Mouse (Mus musculus) cerebellum, adult 2 months (tissue): ENCODE measurements around the gene Sez6l. TPM values are rescaled to one million over a fixed set of nuclear protein-coding genes. Genes with fewer than 3 reads are reported as not detected.

Experiments used
- DNase-seq, 2 experiments: peaks; one replicate each; pipeline ENCODE4 v3.0.0; 2021
- H3K27ac ChIP-seq: fragments of 200-500 bp; 2 replicates; pipeline ENCODE4 v1.5.1; 2012; ENCODE audit warnings: low read length, control low read depth, inconsistent platforms; ENCODE audit not compliant: insufficient read depth
- H3K27me3 ChIP-seq: fragments of 200-500 bp; 2 replicates; pipeline ENCODE4 v1.6.1; 2012; ENCODE audit warnings: inconsistent platforms, mild to moderate bottlenecking, low read length, moderate library complexity; ENCODE audit not compliant: control insufficient read depth, insufficient read depth
- H3K4me1 ChIP-seq: fragments of 200-500 bp; 2 replicates; pipeline ENCODE4 v1.6.1; 2011; ENCODE audit warnings: low read length; ENCODE audit not compliant: control insufficient read depth, insufficient read depth
- H3K4me3 ChIP-seq: fragments of 200-500 bp; replicated peaks from 2 replicates; pipeline ENCODE3; 2011; ENCODE audit warnings: mild to moderate bottlenecking, low read depth, low read length, control low read depth; ENCODE audit not compliant: insufficient read depth
- CTCF ChIP-seq: fragments of 200-500 bp; IDR thresholded peaks from 2 replicates; pipeline ENCODE4 v1.5.1; 2011; ENCODE audit warnings: low read depth, mild to moderate bottlenecking, control low read depth, low read length, moderate library complexity, borderline replicate concordance; ENCODE audit not compliant: insufficient read depth
- POLR2A ChIP-seq: fragments of 200-500 bp; IDR thresholded peaks from 2 replicates; pipeline ENCODE4 v1.6.1; 2011; ENCODE audit warnings: low read length, control low read depth, borderline replicate concordance; ENCODE audit not compliant: insufficient read depth
- WGBS: fragments of 180-500 bp; shearing (Covaris S2); methylation state at CpG from one replicate; pipeline ENCODE4 v1.1.7; 2018; 5-methylcytosine and 5-hydroxymethylcytosine counted together
- polyA plus RNA-seq: library from polyadenylated mRNA; depleted of rRNA; stranded (reverse); fragments of >200 nt; gene quantifications from 2 replicates; pipeline ENCODE4 v1.2.3, GENCODE M21; 2012

The Sez6l gene
- polyA plus RNA-seq, 1 experiment = 81.5 TPM

GRCm38 (mm10) chr5:112468986-112469581, 107.9 kb downstream of the Sez6l start:
- no peak overlapping the region for H3K4me3 ChIP-seq
- no peak for DNase-seq
- 89% methylated on average over 4 of the region's 4 CpGs for WGBS
- H3K27me3 ChIP-seq = no peaks in the 10 kb centered on the region
- peaks cover 6% of the 10 kb centered on the region; the same call in 1 of the 2 replicates for H3K4me1 ChIP-seq
- TF ChIP-seq CTCF (no peak), POLR2A (no peak)
- H3K27ac ChIP-seq = no peak overlapping the region

GRCm38 (mm10) chr5:112466331-112466730, 110.7 kb downstream of the Sez6l start:
- WGBS = 38% methylated on average over 6 of the region's 6 CpGs
- no peak for DNase-seq
- Histone ChIP-seq H3K27ac (no peak overlapping the region), H3K4me1 (no peaks in the 10 kb centered on the region), H3K4me3 (no peak overlapping the region), H3K27me3 (no peaks in the 10 kb centered on the region)
- TF ChIP-seq CTCF (no peak), POLR2A (no peak)

- Histone ChIP-seq H3K4me1 (peaks cover 15% of the 10 kb centered on the region), H3K4me3 (no peak overlapping the region), H3K27ac (no peak overlapping the region), H3K27me3 (no peaks in the 10 kb centered on the region)
- 27% methylated on average over 3 of the region's 3 CpGs for WGBS
- peak; percentile 75 to 86 for DNase-seq
- TF ChIP-seq CTCF (no peak), POLR2A (no peak)
Measured at GRCm38 (mm10) chr5:112459903-112460302, 117.1 kb downstream of the Sez6l start.

DNA sequence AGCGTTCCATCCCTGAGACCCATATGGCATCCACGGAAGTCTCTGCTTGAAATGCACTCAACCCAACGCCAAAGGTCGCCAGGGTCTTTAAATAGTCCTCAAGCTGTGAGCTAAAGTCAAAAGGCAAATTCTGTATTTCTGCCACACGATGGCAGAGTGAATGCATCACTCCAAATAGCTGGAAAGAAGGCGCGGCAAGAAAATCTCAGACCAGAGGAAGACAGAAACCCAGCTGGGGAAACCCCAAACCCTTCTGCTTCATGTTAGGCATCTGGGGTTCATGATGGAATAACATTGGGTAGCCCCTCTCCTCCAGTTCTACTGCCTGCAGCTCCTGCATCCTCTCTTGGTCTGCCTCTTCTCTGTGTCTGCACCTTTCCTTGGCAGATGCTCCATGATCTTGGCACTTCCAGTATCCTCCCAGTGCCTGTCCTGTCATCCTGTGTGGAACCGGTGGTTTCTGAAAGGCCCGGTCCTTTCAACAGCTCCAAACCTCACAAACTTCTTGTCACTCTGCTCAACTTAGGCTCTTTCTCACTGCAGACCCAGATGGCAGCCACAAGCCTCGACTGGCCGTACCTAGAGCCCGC, 121.9 kb downstream of the Sez6l start:
- no peak overlapping the region for H3K27ac ChIP-seq
- H3K27me3 ChIP-seq = no peaks in the 10 kb centered on the region
- TF ChIP-seq CTCF = peak; percentile 42; the same call in 1 of the 2 replicates
- no peak for TF ChIP-seq POLR2A
- H3K4me3 ChIP-seq = no peak overlapping the region
- H3K4me1 ChIP-seq = peaks cover 15% of the 10 kb centered on the region
- peak; percentile 45 to 53 for DNase-seq
- 27% methylated on average over 12 of the region's 12 CpGs for WGBS

DNA sequence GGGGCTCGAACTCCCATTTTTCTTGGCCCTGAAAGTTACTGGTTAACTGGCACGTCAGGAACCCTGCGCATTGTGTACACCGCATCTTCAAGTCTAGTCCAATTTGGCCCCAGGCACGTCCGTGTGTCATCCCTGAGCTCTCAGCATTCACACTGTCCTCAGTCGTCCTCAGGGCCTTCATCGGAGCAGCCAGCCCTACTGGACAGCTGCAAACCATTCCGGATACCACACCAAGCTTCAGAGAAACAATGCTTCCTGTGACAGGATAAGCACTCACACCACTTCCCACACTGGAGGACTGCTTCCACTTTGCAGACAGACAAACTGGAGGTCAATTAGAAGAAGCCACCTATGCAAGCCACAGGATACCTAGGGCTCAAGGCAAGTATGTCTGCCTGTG, 123.9 kb downstream of the Sez6l start:
- Histone ChIP-seq H3K4me1 (peaks cover 9% of the 10 kb centered on the region), H3K27ac (no peak overlapping the region), H3K27me3 (no peaks in the 10 kb centered on the region), H3K4me3 (no peak overlapping the region)
- no peak for TF ChIP-seq CTCF
- no peak for TF ChIP-seq POLR2A
- no peak for DNase-seq
- 85% methylated on average over 9 of the region's 9 CpGs for WGBS

DNA sequence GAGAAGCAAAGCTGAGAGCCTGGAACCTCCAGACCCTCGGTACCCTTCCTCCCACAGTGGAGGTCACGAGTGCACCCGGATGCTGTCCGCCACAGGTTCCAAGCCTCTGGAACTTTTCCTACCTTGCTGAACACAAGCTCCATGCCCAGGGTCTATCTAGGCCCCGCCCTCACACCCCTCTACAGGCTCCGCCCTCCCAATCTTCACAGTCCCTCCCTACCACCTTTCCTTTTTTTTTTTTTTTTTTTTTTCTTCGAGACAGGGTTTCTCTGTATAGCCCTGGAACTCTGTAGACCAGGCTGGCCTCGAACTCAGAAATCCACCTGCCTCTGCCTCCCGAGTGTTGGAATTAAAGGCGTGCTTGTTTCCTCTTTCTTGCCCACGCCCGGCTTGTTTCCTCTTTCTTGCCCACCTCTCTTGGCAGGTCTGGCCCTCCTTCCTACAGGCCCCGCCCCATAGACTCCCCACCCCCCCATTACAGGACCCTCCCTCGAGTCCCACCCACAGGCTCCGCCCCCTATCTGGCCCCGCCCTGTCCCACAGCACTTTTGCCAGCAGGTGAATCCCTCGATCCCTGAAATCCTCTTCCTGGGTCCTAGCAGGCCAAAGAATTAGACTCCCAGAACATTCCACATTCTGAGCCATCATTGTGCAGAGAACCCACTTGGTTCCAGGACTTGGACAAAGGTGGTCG, 128.1 kb downstream of the Sez6l start, which contains the start of gene Gm6588:
Gm6588 (plus strand) TSS at position 680 of the 694 bp plus-strand sequence.
- Histone ChIP-seq H3K4me3 (no peak within 1 kb of the TSS), H3K4me1 (no peaks in the 10 kb centered on the region), H3K27me3 (no peaks in the 10 kb centered on the region), H3K27ac (no peak within 1 kb of the TSS)
- no peak for TF ChIP-seq CTCF
- no peak for TF ChIP-seq POLR2A
- WGBS = 84% methylated on average over 18 of the region's 18 CpGs
- DNase-seq = no peak

DNA sequence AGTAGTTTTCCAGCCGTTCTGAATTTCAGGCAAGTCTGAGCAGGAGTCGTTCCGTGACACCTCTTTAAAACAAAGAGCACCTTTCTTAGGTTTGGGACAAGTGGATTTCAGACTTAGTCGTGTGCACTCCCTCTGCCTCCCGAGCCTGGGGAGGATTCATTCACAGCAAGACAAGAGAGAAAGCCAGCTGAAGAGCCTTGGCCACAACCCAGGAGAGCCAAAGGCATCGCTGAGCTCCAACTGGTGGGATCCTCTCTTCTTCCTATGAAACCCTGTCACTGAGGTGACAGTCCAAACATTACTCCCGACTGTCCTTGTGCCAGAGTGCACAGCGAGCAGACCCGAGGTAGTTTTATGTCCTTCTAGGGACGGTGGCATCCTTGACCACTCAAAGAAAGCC, 138.4 kb downstream of the Sez6l start:
- no peak overlapping the region for H3K27ac ChIP-seq
- 21% methylated on average over 10 of the region's 10 CpGs for WGBS
- no peak for DNase-seq
- peaks cover 9% of the 10 kb centered on the region; the same call in 1 of the 2 replicates for H3K4me1 ChIP-seq
- no peaks in the 10 kb centered on the region for H3K27me3 ChIP-seq
- H3K4me3 ChIP-seq = no peak overlapping the region
- TF ChIP-seq POLR2A = no peak
- no peak for TF ChIP-seq CTCF
